Mouse (Mus musculus): Measurements from ENCODE around the gene Gm10320.

Gm10320 gene

DNA sequence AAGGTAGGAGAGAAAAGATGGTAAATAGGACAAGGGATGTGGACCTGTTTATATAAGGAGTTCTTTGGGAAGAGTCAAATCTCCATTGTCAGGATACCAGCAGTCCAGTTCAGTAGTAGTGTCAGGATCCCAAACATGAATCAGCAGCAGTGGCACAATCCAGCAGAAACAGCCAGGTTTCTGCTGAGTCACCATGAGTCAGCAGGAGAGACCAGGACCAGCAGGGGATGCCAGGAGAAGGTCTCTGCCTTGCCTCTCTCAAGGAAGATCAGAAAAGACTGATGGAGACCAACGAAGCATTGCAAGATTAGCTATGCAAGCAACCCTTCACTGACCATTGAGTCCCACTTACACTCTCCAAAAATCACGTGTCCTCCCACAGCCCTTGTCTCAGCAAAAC is 35.4 kb downstream of the Gm10320 start:
- no peak for DNase-seq

DNA sequence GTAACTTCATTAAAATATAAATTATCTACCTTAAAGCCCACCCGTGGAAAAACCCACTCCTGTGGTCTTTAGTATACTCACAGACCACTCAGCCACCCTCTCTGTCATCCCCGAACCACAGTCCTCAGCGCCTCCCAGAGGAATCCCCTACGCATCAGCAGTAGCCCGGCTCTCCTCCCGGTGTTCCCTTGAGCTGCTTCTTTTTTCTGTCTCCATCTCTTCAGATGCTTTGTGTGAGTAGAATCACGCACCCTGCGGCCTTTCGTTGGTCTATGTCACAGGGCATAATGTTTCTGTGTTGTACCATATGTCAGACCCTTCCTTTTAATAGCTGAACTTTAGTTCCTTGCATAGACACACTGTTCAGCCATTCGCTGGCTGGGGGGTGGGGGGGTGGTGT is 36.2 kb downstream of the Gm10320 start:
- no peak for DNase-seq

DNA sequence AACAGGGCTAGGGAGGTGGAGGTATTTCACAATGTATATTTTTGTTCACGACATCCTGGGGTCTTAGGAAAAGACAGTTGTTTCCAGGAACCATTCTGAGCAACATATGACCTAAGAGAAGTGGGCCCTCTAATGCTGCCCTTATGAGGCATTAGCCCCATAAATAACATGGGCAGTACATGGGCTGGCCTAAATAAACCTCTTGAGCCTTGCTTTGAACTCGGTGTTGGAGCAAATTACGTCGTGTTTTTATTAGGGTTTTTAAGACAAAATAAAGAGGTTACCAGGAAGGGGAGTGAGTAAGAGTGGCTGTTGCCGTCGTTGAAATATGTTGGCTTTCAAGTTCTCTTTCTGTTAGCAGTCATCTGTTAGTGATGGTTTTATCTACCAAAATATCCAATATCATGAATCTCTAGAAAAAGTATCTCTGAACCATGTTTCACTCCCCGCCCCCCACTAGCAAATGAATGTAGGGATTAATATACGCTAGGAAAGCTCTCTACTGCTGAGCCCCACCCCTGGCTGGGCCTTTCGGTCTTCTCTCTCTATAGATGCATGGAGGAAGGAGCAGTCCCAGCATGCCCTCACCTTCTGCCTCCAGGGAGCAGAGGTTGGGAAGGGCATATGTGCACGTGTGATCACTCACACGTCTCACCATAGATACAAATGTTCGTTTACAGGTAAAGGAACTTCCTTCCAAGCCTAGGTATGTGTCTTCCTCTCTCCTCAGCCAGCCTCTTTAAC is 37.4 kb downstream of the Gm10320 start:
- no peak for DNase-seq

DNA sequence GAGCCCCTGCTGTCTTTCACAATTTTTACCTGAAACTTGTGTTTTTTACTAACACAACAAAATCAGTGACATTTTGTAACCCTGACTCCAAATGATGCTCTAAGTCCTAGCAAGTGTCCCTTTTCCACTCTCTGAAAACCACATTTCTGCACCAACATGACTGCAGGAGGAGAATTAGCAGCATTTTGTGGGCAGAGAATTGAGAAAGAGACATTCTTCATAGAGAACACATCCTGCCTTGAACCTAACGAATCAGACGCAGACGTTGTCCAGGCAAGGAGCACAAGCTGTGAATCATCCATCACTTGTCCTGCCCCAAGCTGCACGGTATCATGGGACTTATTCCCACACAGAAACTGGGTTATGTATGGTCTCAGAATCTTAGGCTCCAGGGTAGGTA is 38.7 kb downstream of the Gm10320 start:
- DNase-seq, result no peak

DNA sequence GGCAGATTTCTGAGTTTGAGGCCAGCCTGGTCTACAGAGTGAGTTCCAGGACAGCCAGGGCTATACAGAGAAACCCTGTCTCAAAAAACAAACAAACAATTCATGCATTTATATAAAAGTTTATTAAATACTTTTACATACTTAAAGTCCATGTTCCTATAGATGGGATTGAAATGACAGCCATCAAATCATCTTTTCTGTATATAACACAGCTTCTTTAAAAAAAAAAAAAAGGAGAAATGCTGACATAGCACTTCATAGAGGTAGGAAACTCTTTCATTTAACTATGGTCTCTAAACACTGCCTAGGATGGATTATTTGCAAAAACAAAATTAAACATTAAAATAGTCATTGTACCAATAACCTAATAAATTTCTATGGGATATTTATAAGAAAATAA is 43.1 kb downstream of the Gm10320 start:
- DNase-seq, result no peak

DNA sequence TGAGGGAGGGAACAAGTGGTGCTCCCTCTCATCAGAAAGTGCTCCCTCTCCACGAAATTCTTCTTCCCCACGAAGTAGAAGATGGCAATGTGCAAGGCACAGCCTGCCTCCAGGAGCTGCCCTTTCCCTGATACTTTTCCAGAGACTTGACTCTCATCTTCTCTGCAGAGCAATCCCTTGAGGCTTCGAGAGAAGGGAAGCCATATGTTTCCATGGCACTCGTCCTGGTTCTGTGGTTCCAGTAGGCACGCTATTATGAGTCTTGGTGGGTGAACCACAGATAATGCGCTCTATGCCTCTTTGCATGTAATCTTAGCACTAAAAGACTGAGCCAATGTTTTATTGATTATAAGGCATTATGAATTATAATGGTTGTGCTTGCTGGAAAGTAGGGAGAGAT is 44.1 kb downstream of the Gm10320 start:
- no peak for DNase-seq

DNA sequence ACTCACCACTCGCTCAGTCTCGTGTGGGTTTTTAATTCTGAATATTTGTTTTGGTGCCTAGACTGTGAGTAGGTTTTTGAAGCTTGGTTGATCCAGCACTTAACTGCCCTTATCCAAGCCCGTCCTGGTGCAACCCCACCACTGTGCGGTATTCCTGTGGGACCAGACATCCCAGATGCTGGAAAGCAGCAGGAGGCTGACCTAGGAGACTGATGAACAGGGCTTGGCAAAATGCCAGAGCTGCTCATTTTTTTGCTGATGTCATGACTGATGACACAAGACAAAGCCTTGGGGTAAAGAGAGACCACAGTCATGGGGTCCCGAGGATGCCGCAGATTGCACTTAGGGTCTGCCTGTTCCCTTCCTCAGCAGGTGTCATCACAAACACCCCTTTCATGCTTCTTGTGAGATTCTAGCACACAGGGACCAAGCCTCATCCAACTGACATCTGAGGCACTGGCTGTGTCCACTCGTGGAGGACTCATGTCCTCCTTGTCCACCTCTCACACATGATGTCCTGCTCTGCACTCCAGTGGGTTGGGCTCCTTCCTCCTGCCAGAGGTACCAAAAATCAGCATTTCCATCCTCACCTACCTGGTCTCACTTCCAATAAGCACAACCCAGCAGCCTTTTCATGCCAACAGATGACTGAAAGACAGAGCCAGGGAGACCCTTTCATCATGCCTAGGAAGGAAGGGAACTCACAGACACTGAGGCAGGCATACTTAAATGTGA is 46.2 kb downstream of the Gm10320 start:
- no peak for DNase-seq

DNA sequence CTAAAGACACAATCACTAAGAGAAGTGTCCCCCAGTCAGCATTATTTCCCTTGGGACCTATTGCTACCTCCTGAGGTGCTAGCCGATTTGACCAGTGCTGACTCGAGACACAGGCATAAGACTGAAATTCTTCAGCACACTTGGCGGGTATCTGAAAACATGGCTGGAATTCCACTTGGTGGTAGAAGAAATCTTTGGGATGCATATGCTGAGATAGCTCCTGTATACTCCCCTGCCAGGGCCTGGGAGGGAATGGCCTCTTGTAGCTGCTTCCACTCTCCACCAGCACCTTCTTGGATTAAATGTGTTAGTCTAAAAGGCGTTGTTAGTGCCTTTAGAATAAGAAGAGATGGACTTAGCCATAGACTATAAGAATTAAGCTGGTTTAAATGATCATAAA is 50.8 kb downstream of the Gm10320 start:
- no peak for DNase-seq

DNA sequence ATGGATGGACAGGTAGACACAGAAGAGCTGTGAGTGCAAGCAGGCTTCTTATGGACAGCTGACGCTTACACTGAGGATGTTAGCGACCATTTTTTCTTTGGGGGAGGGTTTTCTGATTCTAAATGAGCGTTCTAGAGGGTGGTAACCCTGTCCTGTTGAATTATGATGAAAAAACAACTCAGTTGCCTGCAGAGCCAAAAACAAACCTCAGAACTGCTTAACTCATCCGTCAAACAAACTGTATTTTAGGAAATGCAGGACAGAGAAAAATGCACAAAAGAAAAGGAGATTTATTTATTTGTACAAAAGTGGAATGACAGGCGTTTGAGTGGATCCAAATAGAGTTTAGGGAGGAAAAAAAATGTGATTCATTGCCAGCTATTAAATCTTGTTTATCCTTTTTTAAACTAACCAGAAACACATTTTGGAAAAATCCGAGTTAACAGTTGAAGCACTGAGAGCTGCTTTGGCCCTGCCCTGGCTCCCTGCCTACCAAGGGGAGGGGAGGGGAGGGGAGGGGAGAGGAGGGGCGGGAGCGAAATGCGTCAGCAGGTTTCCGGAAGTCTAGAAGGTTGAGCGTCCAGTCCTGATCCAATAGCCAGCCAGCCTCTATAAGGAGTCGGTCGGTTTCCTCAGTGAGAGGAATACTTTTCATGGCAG is 51.4 kb downstream of the Gm10320 start:
- DNase-seq, result no peak
